Mouse (Mus musculus) forebrain, embryonic 16.5 days (tissue): ENCODE measurements around the gene Tnk2. TPM values are rescaled to one million over a fixed set of nuclear protein-coding genes. Genes with fewer than 3 reads are reported as not detected.
A peak's percentile ranks its signal among the peaks of the same experiment; 100 is the strongest.

ENCODE experiments used
- ATAC-seq: fragments of 200-750 bp; cut with Nextera tagmentation; 2 replicates; pipeline ENCODE4 v1.8.0; 2017; ENCODE audit warnings: mild to moderate bottlenecking, moderate library complexity
- H3K27ac ChIP-seq: fragments of 300-500 bp; sonication (generic); 2 replicates; pipeline ENCODE4 v1.5.1; 2014; ENCODE audit warnings: low read length, control low read depth
- H3K27me3 ChIP-seq: fragments of 300-500 bp; sonication (generic); replicated peaks from 2 replicates; pipeline ENCODE4 v1.6.1; 2014; ENCODE audit warnings: low read length; ENCODE audit not compliant: control insufficient read depth, insufficient read depth
- H3K36me3 ChIP-seq: fragments of 300-500 bp; sonication (generic); 2 replicates; pipeline ENCODE4 v1.6.1; 2014; ENCODE audit not compliant: control insufficient read depth, insufficient read depth
- H3K4me1 ChIP-seq: fragments of 300-500 bp; sonication (generic); replicated peaks from 2 replicates; pipeline ENCODE4 v1.6.1; 2014; ENCODE audit warnings: low read length; ENCODE audit not compliant: control insufficient read depth, insufficient read depth
- H3K4me2 ChIP-seq: fragments of 300-500 bp; sonication (generic); 2 replicates; pipeline ENCODE4 v1.6.1; 2014; ENCODE audit warnings: mild to moderate bottlenecking, low read length, control low read depth
- H3K4me3 ChIP-seq: fragments of 300-500 bp; sonication (generic); replicated peaks from 2 replicates; pipeline ENCODE4 v1.5.1; 2014; ENCODE audit warnings: mild to moderate bottlenecking, low read length, control low read depth
- H3K9ac ChIP-seq: fragments of 300-500 bp; sonication (generic); replicated peaks from 2 replicates; pipeline ENCODE4 v1.6.1; 2014; ENCODE audit warnings: low read depth, low read length, control low read depth
- H3K9me3 ChIP-seq: fragments of 300-500 bp; sonication (generic); 2 replicates; pipeline ENCODE4 v1.6.1; 2016; ENCODE audit warnings: low read length; ENCODE audit not compliant: control insufficient read depth
- WGBS: fragments of 180-500 bp; shearing (Covaris S2); extraction: QIAGEN DNeasy Blood & Tissue Kit; methylation state at CpG from one replicate; pipeline ENCODE4 v1.1.7; 2014; 5-methylcytosine and 5-hydroxymethylcytosine counted together
- polyA plus RNA-seq: library from polyadenylated mRNA; unstranded; fragments of >200 nt; fragmentation: Nextera tagmentation; extraction: Ambion mirVana; gene quantifications from 2 replicates; pipeline ENCODE4 v1.2.1, GENCODE M21; 2015

Tnk2 gene
- polyA plus RNA-seq, 1 experiment from 2014 or later = 21.9 TPM

DNA sequence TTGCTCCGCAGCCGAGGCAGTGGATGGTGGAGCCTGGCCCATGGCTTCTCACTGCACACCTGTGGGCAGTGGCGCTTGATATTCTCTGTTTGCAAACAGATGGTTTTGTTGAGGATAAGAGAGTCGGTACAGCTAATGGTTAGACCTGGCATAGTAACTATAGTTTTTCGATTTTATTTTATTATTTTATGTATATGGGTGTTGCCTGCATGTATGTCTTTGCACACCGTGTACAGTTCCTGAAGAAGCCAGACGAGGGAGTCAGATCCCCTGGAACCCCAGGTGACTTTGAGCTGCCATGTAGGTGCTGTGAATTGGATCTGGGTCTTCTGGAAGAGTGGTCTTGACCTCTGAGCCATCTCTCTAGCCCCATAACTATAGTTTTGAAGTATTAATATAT is 18.7 kb downstream of the Tnk2 start:
- Histone ChIP-seq H3K4me1 (peaks cover 72% of the 10 kb centered on the region), H3K4me3 (peak overlapping the region; percentile 10), H3K36me3 (no peaks in the 10 kb centered on the region), H3K27ac (peak overlapping the region; percentile 88), H3K4me2 (peak overlapping the region; percentile 36), H3K9ac (peak overlapping the region; percentile 54), H3K9me3 (no peaks in the 10 kb centered on the region), H3K27me3 (no peaks in the 10 kb centered on the region)
- ATAC-seq = no peak
- 75% methylated on average over 7 of the region's 7 CpGs for WGBS

GRCm38 (mm10) chr16:32663231-32663858 is 19.7 kb downstream of the Tnk2 start:
- H3K9ac ChIP-seq = 0 out of 2 replicates have a peak overlapping the region, but pooled peaks have one; percentile 35

GRCm38 (mm10) chr16:32664211-32664610 is 20.5 kb downstream of the Tnk2 start:
- no peak overlapping the region for H3K27ac ChIP-seq
- no peak overlapping the region for H3K4me3 ChIP-seq
- H3K4me2 ChIP-seq = no peak overlapping the region
- H3K27me3 ChIP-seq = no peaks in the 10 kb centered on the region
- no peak for ATAC-seq
- peaks cover 65% of the 10 kb centered on the region for H3K4me1 ChIP-seq
- no peaks in the 10 kb centered on the region for H3K36me3 ChIP-seq
- no peak overlapping the region for H3K9ac ChIP-seq
- 95% methylated on average over 2 of the region's 2 CpGs for WGBS
- no peaks in the 10 kb centered on the region for H3K9me3 ChIP-seq

More at GRCm38 (mm10) chr16:32663231-32663858, 19.7 kb downstream of the Tnk2 start:
- Histone ChIP-seq H3K4me2 (peak overlapping the region; percentile 6; the same call in 1 of the 2 replicates), H3K4me1 (peaks cover 73% of the 10 kb centered on the region), H3K27me3 (no peaks in the 10 kb centered on the region), H3K4me3 (no peak overlapping the region), H3K36me3 (no peaks in the 10 kb centered on the region), H3K27ac (peak overlapping the region; percentile 79), H3K9me3 (no peaks in the 10 kb centered on the region)
- WGBS = 39% methylated on average over 9 of the region's 9 CpGs
- ATAC-seq = peak; percentile 7; the same call in 1 of the 2 replicates

DNA sequence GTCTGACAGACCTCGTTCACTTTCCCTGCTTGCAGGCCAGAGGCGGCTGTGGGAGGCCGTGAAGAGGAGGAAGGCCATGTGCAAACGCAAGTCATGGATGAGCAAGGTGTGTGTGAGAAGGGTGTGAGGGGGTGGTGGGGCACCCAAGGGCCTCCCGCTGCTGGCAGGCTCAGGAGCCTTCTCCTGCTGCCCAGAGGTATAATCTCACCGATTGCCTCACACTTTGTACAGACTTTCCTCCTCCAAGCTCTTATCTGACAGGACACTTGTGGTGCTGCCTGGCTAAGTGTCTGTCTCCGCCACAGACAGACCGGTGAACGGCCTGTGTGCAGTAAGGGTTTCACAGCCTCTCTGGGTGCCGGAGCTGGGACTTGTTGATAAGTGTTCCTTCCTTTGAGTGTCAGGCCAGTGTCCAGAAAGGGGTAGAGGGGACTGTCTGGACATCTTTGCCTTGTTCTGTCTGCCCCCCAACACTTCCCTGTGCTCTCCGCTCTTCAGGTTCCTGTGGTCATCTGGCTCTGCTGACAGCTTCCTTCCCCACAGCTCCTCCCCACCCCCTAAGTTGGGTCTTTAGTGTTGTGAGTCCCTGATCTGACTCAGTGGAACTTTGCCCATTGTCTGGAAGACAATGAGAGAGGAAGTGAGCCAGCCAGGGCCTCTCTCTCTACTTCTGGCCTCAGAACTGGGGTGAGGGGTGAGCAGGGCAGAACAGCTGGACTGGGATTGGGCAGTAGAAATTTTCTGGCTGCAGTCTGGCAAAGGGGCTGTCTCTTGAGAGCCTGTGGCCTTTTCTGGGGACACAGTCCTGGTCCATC is 22.4 kb downstream of the Tnk2 start:
- Histone ChIP-seq H3K4me2 (no peak overlapping the region), H3K27me3 (no peaks in the 10 kb centered on the region), H3K36me3 (peaks cover 2% of the 10 kb centered on the region; the same call in 1 of the 2 replicates), H3K4me1 (peaks cover 47% of the 10 kb centered on the region), H3K9ac (no peak overlapping the region), H3K4me3 (no peak overlapping the region), H3K27ac (no peak overlapping the region), H3K9me3 (no peaks in the 10 kb centered on the region)
- no peak for ATAC-seq
- WGBS = 56% methylated on average over 11 of the region's 11 CpGs

DNA sequence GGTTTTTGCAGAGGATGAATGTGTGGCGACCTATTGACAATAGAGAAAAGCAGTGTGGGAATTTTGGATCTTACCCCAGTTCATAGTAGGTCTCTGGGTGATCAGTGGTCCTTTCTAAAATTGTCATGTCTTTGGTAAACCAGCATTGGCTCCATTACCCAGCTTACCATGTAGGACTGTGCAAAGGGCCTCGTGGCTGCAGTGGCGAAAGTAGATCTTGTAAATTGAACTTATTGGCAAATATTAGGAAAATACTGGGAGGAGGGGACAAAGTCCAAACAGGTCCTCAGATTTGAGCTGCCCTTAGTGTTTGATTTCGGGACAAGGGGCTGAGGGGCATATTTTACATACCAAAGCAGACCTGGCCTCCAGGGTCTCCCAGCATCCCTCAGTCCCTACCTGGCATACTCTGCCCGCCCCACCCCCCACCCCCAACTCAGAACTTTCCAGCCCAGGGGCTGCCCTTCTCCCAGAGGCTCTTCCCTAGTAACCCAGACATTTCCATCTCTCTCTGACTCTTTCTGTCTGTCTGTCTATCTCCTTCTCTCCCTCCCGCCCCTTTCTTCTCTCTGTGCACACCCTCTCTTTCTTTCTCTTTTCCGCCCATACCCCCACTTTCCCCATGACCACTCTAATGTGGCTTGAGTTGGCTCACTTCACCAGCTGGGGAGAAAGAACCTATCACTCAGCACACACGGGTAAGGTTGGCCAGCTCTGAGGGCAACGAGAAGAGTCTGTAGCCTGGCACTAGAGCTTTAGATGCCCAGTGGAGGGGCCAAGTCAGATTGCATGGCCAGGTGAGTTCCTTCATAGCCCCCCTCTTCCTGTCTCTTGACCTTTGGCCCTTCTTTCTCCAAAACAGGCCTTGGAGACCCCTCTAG is 23.2 kb downstream of the Tnk2 start:
- H3K27me3 ChIP-seq = no peaks in the 10 kb centered on the region
- peaks cover 39% of the 10 kb centered on the region for H3K4me1 ChIP-seq
- no peaks in the 10 kb centered on the region for H3K9me3 ChIP-seq
- ATAC-seq = no peak
- no peak overlapping the region for H3K4me3 ChIP-seq
- H3K9ac ChIP-seq = no peak overlapping the region
- WGBS = 61% methylated on average over 9 of the region's 9 CpGs
- no peak overlapping the region for H3K4me2 ChIP-seq
- peaks cover 4% of the 10 kb centered on the region; the same call in 1 of the 2 replicates for H3K36me3 ChIP-seq
- no peak overlapping the region for H3K27ac ChIP-seq

DNA sequence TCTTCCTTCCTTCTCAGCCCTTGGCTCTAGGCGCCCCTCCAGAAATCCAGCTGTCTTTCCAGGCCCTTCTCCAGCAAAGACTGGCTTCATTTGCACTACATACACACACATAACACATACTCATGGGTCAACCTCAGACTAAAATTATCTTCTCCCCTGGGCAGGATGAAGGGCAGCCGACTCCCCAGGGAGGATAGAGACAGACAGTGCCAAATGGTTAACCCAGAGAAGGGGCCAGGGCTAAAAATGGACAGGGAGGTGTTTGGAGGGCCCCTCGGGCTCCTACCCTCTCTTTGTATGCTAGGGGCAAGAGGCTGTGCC is 23.8 kb downstream of the Tnk2 start:
- ATAC-seq = no peak
- Histone ChIP-seq H3K9ac (no peak overlapping the region), H3K36me3 (peaks cover 4% of the 10 kb centered on the region; the same call in 1 of the 2 replicates), H3K4me2 (no peak overlapping the region), H3K4me1 (peaks cover 33% of the 10 kb centered on the region), H3K27ac (no peak overlapping the region), H3K4me3 (no peak overlapping the region), H3K9me3 (no peaks in the 10 kb centered on the region), H3K27me3 (no peaks in the 10 kb centered on the region)
- 77% methylated on average over 3 of the region's 3 CpGs for WGBS

DNA sequence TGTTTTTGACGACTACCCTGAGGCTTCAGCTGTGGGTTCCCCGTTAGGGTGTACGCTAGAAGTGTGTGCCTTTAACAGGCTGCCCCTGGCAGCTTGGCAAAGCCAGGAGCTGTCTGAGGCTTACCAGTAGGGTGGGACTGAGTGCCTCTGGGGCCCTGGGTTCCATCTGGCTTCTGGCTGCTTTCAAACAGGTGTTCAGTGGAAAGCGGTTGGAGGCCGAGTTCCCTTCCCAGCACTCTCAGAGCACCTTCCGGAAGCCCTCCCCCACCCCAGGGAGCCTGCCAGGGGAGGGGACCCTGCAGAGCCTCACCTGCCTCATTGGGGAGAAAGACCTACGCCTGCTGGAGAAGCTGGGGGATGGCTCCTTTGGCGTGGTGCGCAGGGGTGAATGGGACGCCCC is 24.4 kb downstream of the Tnk2 start:
- Histone ChIP-seq H3K27me3 (no peaks in the 10 kb centered on the region), H3K4me2 (no peak overlapping the region), H3K27ac (no peak overlapping the region), H3K36me3 (peaks cover 4% of the 10 kb centered on the region; the same call in 1 of the 2 replicates), H3K9me3 (no peaks in the 10 kb centered on the region), H3K4me1 (peaks cover 30% of the 10 kb centered on the region), H3K4me3 (no peak overlapping the region), H3K9ac (no peak overlapping the region)
- ATAC-seq = no peak
- WGBS = 64% methylated on average over 10 of the region's 10 CpGs

DNA sequence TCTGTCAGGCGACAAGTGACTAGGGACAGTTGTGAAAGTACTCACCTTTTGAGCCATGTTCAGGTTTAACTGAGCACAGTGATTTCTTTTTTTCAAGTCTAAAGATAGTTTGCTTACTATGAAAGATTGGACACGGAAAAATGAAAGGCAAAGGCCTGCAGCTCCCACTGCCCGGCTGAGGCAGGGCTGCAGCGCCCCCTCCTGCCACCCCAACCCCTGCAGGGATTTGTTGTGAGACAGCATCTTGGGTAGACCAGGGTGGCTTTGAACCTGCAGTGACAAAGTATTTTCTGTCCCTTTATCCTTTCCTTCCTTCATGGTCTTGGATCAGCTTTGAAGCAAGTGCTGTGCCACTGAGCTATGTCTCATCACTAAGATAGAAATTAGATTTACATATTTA is 24.8 kb downstream of the Tnk2 start:
- Histone ChIP-seq H3K9me3 (no peaks in the 10 kb centered on the region), H3K27ac (no peak overlapping the region), H3K27me3 (no peaks in the 10 kb centered on the region), H3K4me2 (no peak overlapping the region), H3K36me3 (peaks cover 4% of the 10 kb centered on the region; the same call in 1 of the 2 replicates), H3K9ac (no peak overlapping the region), H3K4me3 (no peak overlapping the region), H3K4me1 (peaks cover 26% of the 10 kb centered on the region)
- no peak for ATAC-seq
- WGBS = 57% methylated on average over 4 of the region's 4 CpGs

GRCm38 (mm10) chr16:32669243-32669642 is 25.6 kb downstream of the Tnk2 start:
- no peak overlapping the region for H3K9ac ChIP-seq
- WGBS = 90% methylated on average over 10 of the region's 10 CpGs
- H3K4me1 ChIP-seq = peaks cover 18% of the 10 kb centered on the region
- no peak overlapping the region for H3K4me2 ChIP-seq
- H3K4me3 ChIP-seq = no peak overlapping the region
- no peak for ATAC-seq
- H3K27me3 ChIP-seq = no peaks in the 10 kb centered on the region
- no peaks in the 10 kb centered on the region for H3K9me3 ChIP-seq
- peaks cover 4% of the 10 kb centered on the region; the same call in 1 of the 2 replicates for H3K36me3 ChIP-seq
- no peak overlapping the region for H3K27ac ChIP-seq
